Mouse (Mus musculus) adrenal gland, postnatal 14 days (tissue): ENCODE results near the gene Babam2. TPM values are rescaled to one million over a fixed set of nuclear protein-coding genes. Genes with fewer than 3 reads are reported as not detected.
A peak's percentile ranks its signal among the peaks of the same experiment; 100 is the strongest.
"Not testable (repeated sequence)": the region's sequence is repeated elsewhere in the genome, so short reads cannot be mapped to it uniquely, and the experiment has no call there.

Experiments
- DNase-seq: peaks from one replicate; pipeline ENCODE4 v3.0.0; 2021; ENCODE audit warnings: mixed read lengths
- total RNA-seq: library from RNA; stranded (reverse); gene quantifications from 2 replicates; pipeline ENCODE4 v1.2.3, GENCODE M21; 2021

Babam2 gene
- total RNA-seq, 1 experiment from 2014 or later = 72.3 TPM

- DNase-seq = no peak
Observed at GRCm38 (mm10) chr5:31940876-31941275, 243.4 kb downstream of the Babam2 start.

GRCm38 (mm10) chr5:31947185-31947584, 249.7 kb downstream of the Babam2 start:
- no peak for DNase-seq

- DNase-seq = no peak
Observed at GRCm38 (mm10) chr5:31949389-31949788, 251.9 kb downstream of the Babam2 start.

- DNase-seq = no peak
Observed at GRCm38 (mm10) chr5:31950532-31950931, 253.0 kb downstream of the Babam2 start.

- DNase-seq = no peak
Observed at GRCm38 (mm10) chr5:31955184-31955583, 257.7 kb downstream of the Babam2 start.

- DNase-seq = no peak
Observed at GRCm38 (mm10) chr5:31956336-31956735, 258.9 kb downstream of the Babam2 start.

- DNase-seq = no peak
Observed at GRCm38 (mm10) chr5:31959886-31960285, 262.4 kb downstream of the Babam2 start.

GRCm38 (mm10) chr5:31961423-31961822, 263.9 kb downstream of the Babam2 start:
- no peak for DNase-seq

GRCm38 (mm10) chr5:31962346-31962745, 264.9 kb downstream of the Babam2 start:
- no peak for DNase-seq

GRCm38 (mm10) chr5:31963352-31963751, 265.9 kb downstream of the Babam2 start:
- peak; percentile 18 for DNase-seq

- DNase-seq = no peak
Observed at GRCm38 (mm10) chr5:31963851-31964250, 266.4 kb downstream of the Babam2 start.

- peak; percentile 25 for DNase-seq
Observed at GRCm38 (mm10) chr5:31966741-31967140, 269.3 kb downstream of the Babam2 start.

GRCm38 (mm10) chr5:31967526-31967925, 270.0 kb downstream of the Babam2 start:
- peak; percentile 50 for DNase-seq

- DNase-seq = peak; percentile 28
Observed at GRCm38 (mm10) chr5:31968046-31968506, 270.6 kb downstream of the Babam2 start.

GRCm38 (mm10) chr5:31972416-31972815, 274.9 kb downstream of the Babam2 start:
- DNase-seq = not testable (repeated sequence)

- no peak for DNase-seq
Observed at GRCm38 (mm10) chr5:31974614-31975168, 277.2 kb downstream of the Babam2 start.

- no peak for DNase-seq
Observed at GRCm38 (mm10) chr5:31982061-31982460, 284.6 kb downstream of the Babam2 start.

- DNase-seq = no peak
Observed at GRCm38 (mm10) chr5:31983161-31983560, 285.7 kb downstream of the Babam2 start.

- DNase-seq = no peak
Observed at GRCm38 (mm10) chr5:31983817-31984368, 286.4 kb downstream of the Babam2 start.

- DNase-seq = peak; percentile 68
Observed at GRCm38 (mm10) chr5:31984369-31984961, 287.0 kb downstream of the Babam2 start.

- no peak for DNase-seq
Observed at GRCm38 (mm10) chr5:31985021-31985420, 287.5 kb downstream of the Babam2 start.

GRCm38 (mm10) chr5:31987541-31988307, 290.2 kb downstream of the Babam2 start:
- no peak for DNase-seq
